30 mouse cellular contexts compared by ENCODE assay signal in genomic region chr19:33924099-33924498, GRCm38 (mm10). TPM values are rescaled to one million over a fixed set of nuclear protein-coding genes. Genes with fewer than 3 reads are reported as not detected.
"Had no signal": no experiment of that assay in that cellular context is flagged by ENCODE, and none has a peak within 500 bp of the region (broad histone marks: within the 10 kb centered on the region; RNA-seq: fewer than 3 reads in every experiment).

No protein-coding gene starts in this region.

- H3K27me3 ChIP-seq: limb, embryonic 13.5 days; liver, embryonic 12.5 days; liver, embryonic 15.5 days; lung, embryonic 15.5 days; megakaryocyte, embryonic 14.5 days; midbrain, embryonic 13.5 days had no signal

- H3K36me3 ChIP-seq: limb, embryonic 10.5 days; limb, embryonic 13.5 days; liver, embryonic 12.5 days; liver, embryonic 15.5 days; lung, embryonic 15.5 days; midbrain, embryonic 10.5 days; midbrain, embryonic 13.5 days had no signal

- H3K27ac ChIP-seq: limb, embryonic 10.5 days; limb, embryonic 13.5 days; liver, embryonic 12.5 days; liver, embryonic 15.5 days; lung, embryonic 15.5 days; macrophage; midbrain, embryonic 10.5 days; midbrain, embryonic 13.5 days had no signal

- H3K9me3 ChIP-seq: limb, embryonic 10.5 days; limb, embryonic 13.5 days; liver, embryonic 12.5 days; liver, embryonic 15.5 days; lung, embryonic 15.5 days; megakaryocyte, embryonic 14.5 days; midbrain, embryonic 10.5 days; midbrain, embryonic 13.5 days had no signal

- H3K4me3 ChIP-seq: limb, embryonic 10.5 days; limb, embryonic 13.5 days; liver, embryonic 12.5 days; liver, embryonic 15.5 days; lung, embryonic 15.5 days; megakaryocyte, embryonic 14.5 days; midbrain, embryonic 10.5 days; midbrain, embryonic 13.5 days had no signal

- H3K4me1 ChIP-seq: limb, embryonic 10.5 days; limb, embryonic 13.5 days; liver, embryonic 12.5 days; liver, embryonic 15.5 days; lung, embryonic 15.5 days; megakaryocyte, embryonic 14.5 days; midbrain, embryonic 10.5 days; midbrain, embryonic 13.5 days had no signal

- H3K4me2 ChIP-seq: limb, embryonic 13.5 days; liver, embryonic 12.5 days; liver, embryonic 15.5 days; lung, embryonic 15.5 days; midbrain, embryonic 13.5 days had no signal

- DNase-seq: kidney, adult 8-10 months; kidney, postnatal 14 days; kidney, postnatal 4 days; liver; lung, adult 18-20 months; lung, postnatal 14 days; thymus, adult 18-20 months; thymus, postnatal 36 days had no signal

- H3K9ac ChIP-seq: limb, embryonic 13.5 days; liver, embryonic 12.5 days; liver, embryonic 15.5 days; lung, embryonic 15.5 days; midbrain, embryonic 13.5 days had no signal

- ATAC-seq: liver, embryonic 12.5 days; midbrain, embryonic 13.5 days; midbrain, embryonic 16.5 days had no signal

RNA-seq across cellular contexts. Expression of gene Lipf, which starts 36.9 kb away (rescaled TPM):
- total RNA-seq: layer of hippocampus, adult 18-20 months; layer of hippocampus, postnatal 25 days; left cerebral cortex, adult 18-20 months; left cerebral cortex, postnatal 25 days; monocyte, adult 5-6 weeks had no signal
- polyA plus RNA-seq: kidney, embryonic 16.5 days; limb, embryonic 10.5 days; liver, embryonic 12.5 days; liver, embryonic 15.5 days; lung, embryonic 15.5 days; macrophage; midbrain, embryonic 10.5 days; midbrain, embryonic 13.5 days; midbrain, embryonic 16.5 days; neural tube, embryonic 11.5 days; neural tube, embryonic 14.5 days; small intestine, adult 2 months; spleen, adult 2 months; stomach, embryonic 16.5 days; urinary bladder, adult 2 months had no signal
